Mouse (Mus musculus): ENCODE measurements around the gene Cacng7. TPM values are rescaled to one million over a fixed set of nuclear protein-coding genes. Genes with fewer than 3 reads are reported as not detected.
"Not testable (repeated sequence)": the region's sequence is repeated elsewhere in the genome, so short reads cannot be mapped to it uniquely, and the experiment has no call there.

The Cacng7 gene
- polyA plus RNA-seq, 1 experiment: 63.7 TPM

- Histone ChIP-seq H3K27ac (ENCODE audit: insufficient read depth, low read length) (no peak overlapping the region), H3K4me3 (ENCODE audit: insufficient read depth, low read length) (no peak overlapping the region), H3K4me1 (ENCODE audit: control insufficient read depth, insufficient read depth, low read length) (0 out of 2 replicates have a peak, but pooled peaks cover 2% of the 10 kb centered on the region)
- TF ChIP-seq POLR2A (IDR thresholded peaks at IDR 0.05; ENCODE audit: low read depth, low read length): no peak
Observed at GRCm38 (mm10) chr7:3386036-3386730, 53.4 kb downstream of the Cacng7 start.

- TF ChIP-seq CTCF (IDR thresholded peaks at IDR 0.05; ENCODE audit: borderline replicate concordance, insufficient read depth, low read length) (no peak), POLR2A (IDR thresholded peaks at IDR 0.05; ENCODE audit: low read depth, low read length) (no peak)
- no peak overlapping the region for H3K4me3 ChIP-seq (ENCODE audit: insufficient read depth, low read length)
- H3K27ac ChIP-seq (ENCODE audit: insufficient read depth, low read length): no peak overlapping the region
- 0 out of 2 replicates have a peak, but pooled peaks cover 2% of the 10 kb centered on the region for H3K4me1 ChIP-seq (ENCODE audit: control insufficient read depth, insufficient read depth, low read length)
Observed at GRCm38 (mm10) chr7:3387761-3388160, 55.0 kb downstream of the Cacng7 start.

- Histone ChIP-seq H3K4me1 (ENCODE audit: control insufficient read depth, insufficient read depth, low read length) (0 out of 2 replicates have a peak, but pooled peaks cover 2% of the 10 kb centered on the region), H3K27ac (ENCODE audit: insufficient read depth, low read length) (no peak overlapping the region), H3K4me3 (ENCODE audit: insufficient read depth, low read length) (no peak overlapping the region)
- TF ChIP-seq CTCF (IDR thresholded peaks at IDR 0.05; ENCODE audit: borderline replicate concordance, insufficient read depth, low read length) (no peak), POLR2A (IDR thresholded peaks at IDR 0.05; ENCODE audit: low read depth, low read length) (no peak)
Observed at GRCm38 (mm10) chr7:3388885-3389284, 56.1 kb downstream of the Cacng7 start.

- no peak overlapping the region for H3K27ac ChIP-seq (ENCODE audit: insufficient read depth, low read length)
- 0 out of 2 replicates have a peak, but pooled peaks cover 2% of the 10 kb centered on the region for H3K4me1 ChIP-seq (ENCODE audit: control insufficient read depth, insufficient read depth, low read length)
- H3K4me3 ChIP-seq (ENCODE audit: insufficient read depth, low read length): no peak overlapping the region
- TF ChIP-seq POLR2A (IDR thresholded peaks at IDR 0.05; ENCODE audit: low read depth, low read length) (no peak), CTCF (IDR thresholded peaks at IDR 0.05; ENCODE audit: borderline replicate concordance, insufficient read depth, low read length) (no peak)
Observed at GRCm38 (mm10) chr7:3389444-3390412, 57.0 kb downstream of the Cacng7 start.

GRCm38 (mm10) chr7:3390413-3391080, 57.8 kb downstream of the Cacng7 start, which contains the start of gene Cacng8:
Gene Cacng8, plus strand, starts transcription at chr7:3390683.
- Histone ChIP-seq H3K27ac (ENCODE audit: insufficient read depth, low read length) (no peak within 1 kb of the TSS), H3K4me3 (ENCODE audit: insufficient read depth, low read length) (peak within 1 kb of the TSS; percentile 17; the same call in 1 of the 2 replicates), H3K4me1 (ENCODE audit: control insufficient read depth, insufficient read depth, low read length) (no peaks in the 10 kb centered on the region)
- TF ChIP-seq POLR2A (IDR thresholded peaks at IDR 0.05; ENCODE audit: low read depth, low read length): no peak
- no peak for TF ChIP-seq CTCF (IDR thresholded peaks at IDR 0.05; ENCODE audit: borderline replicate concordance, insufficient read depth, low read length)

GRCm38 (mm10) chr7:3391081-3391451, 58.3 kb downstream of the Cacng7 start:
- H3K27ac ChIP-seq (ENCODE audit: insufficient read depth, low read length): no peak overlapping the region
- H3K4me1 ChIP-seq (ENCODE audit: control insufficient read depth, insufficient read depth, low read length): no peaks in the 10 kb centered on the region
- H3K4me3 ChIP-seq (ENCODE audit: insufficient read depth, low read length): peak overlapping the region; percentile 17; the same call in 1 of the 2 replicates
- TF ChIP-seq CTCF (IDR thresholded peaks at IDR 0.05; ENCODE audit: borderline replicate concordance, insufficient read depth, low read length) (no peak), POLR2A (IDR thresholded peaks at IDR 0.05; ENCODE audit: low read depth, low read length) (no peak)

GRCm38 (mm10) chr7:3391809-3392208, 59.1 kb downstream of the Cacng7 start:
- TF ChIP-seq POLR2A (IDR thresholded peaks at IDR 0.05; ENCODE audit: low read depth, low read length): no peak
- no peak for TF ChIP-seq CTCF (IDR thresholded peaks at IDR 0.05; ENCODE audit: borderline replicate concordance, insufficient read depth, low read length)
- H3K4me3 ChIP-seq (ENCODE audit: insufficient read depth, low read length): no peak overlapping the region
- no peaks in the 10 kb centered on the region for H3K4me1 ChIP-seq (ENCODE audit: control insufficient read depth, insufficient read depth, low read length)
- H3K27ac ChIP-seq (ENCODE audit: insufficient read depth, low read length): no peak overlapping the region

GRCm38 (mm10) chr7:3397355-3397754, 64.6 kb downstream of the Cacng7 start:
- H3K4me1 ChIP-seq (ENCODE audit: control insufficient read depth, insufficient read depth, low read length): peaks cover 3% of the 10 kb centered on the region; the same call in 1 of the 2 replicates
- no peak for TF ChIP-seq CTCF (IDR thresholded peaks at IDR 0.05; ENCODE audit: borderline replicate concordance, insufficient read depth, low read length)
- TF ChIP-seq POLR2A (IDR thresholded peaks at IDR 0.05; ENCODE audit: low read depth, low read length): no peak
- no peak overlapping the region for H3K4me3 ChIP-seq (ENCODE audit: insufficient read depth, low read length)
- H3K27ac ChIP-seq (ENCODE audit: insufficient read depth, low read length): no peak overlapping the region

GRCm38 (mm10) chr7:3397797-3398196, 65.0 kb downstream of the Cacng7 start:
- Histone ChIP-seq H3K4me1 (ENCODE audit: control insufficient read depth, insufficient read depth, low read length) (peaks cover 3% of the 10 kb centered on the region; the same call in 1 of the 2 replicates), H3K27ac (ENCODE audit: insufficient read depth, low read length) (no peak overlapping the region), H3K4me3 (ENCODE audit: insufficient read depth, low read length) (no peak overlapping the region)
- TF ChIP-seq CTCF (IDR thresholded peaks at IDR 0.05; ENCODE audit: borderline replicate concordance, insufficient read depth, low read length) (no peak), POLR2A (IDR thresholded peaks at IDR 0.05; ENCODE audit: low read depth, low read length) (no peak)

- H3K4me3 ChIP-seq (ENCODE audit: insufficient read depth, low read length); H3K27ac ChIP-seq (ENCODE audit: insufficient read depth, low read length); H3K4me1 ChIP-seq (ENCODE audit: control insufficient read depth, insufficient read depth, low read length): not testable (repeated sequence)
Observed at GRCm38 (mm10) chr7:3398363-3398762, 65.6 kb downstream of the Cacng7 start.
